Mouse (Mus musculus) kidney, postnatal 36 days (tissue): ENCODE measurements around the gene Lrrc3b.

Experiments used
- DNase-seq, 2 experiments: peaks; one replicate each; pipeline ENCODE4 v3.0.0; 2021 to 2022; ENCODE audit warnings: mixed read lengths in 2 of 2

Gene Lrrc3b

GRCm38 (mm10) chr14:15325872-15326271 lies 112.9 kb downstream of the Lrrc3b start:
- DNase-seq, result no peak

- DNase-seq, result no peak
Measured at GRCm38 (mm10) chr14:15322441-15323123, 116.2 kb downstream of the Lrrc3b start.

GRCm38 (mm10) chr14:15319399-15319915 lies 119.3 kb downstream of the Lrrc3b start:
- no peak for DNase-seq

- no peak for DNase-seq
Measured at GRCm38 (mm10) chr14:15308576-15308975, 130.2 kb downstream of the Lrrc3b start.
